Mouse (Mus musculus) intestine, embryonic 14.5 days (tissue): ENCODE measurements at regions not wholly inside any gene's neighbourhood (a gene's known extent, or its start where the extent isn't known, plus 50 kb on each side); places are given as distances from the start of the nearest gene placed in this dataset.

Source experiments
- ATAC-seq: fragments of 200-750 bp; cut with Nextera tagmentation; replicated peaks from 2 replicates; pipeline ENCODE4 v1.8.0; 2017; ENCODE audit warnings: low read depth, moderate number of reproducible peaks, moderate TSS enrichment, moderate library complexity; ENCODE audit not compliant: low FRiP score, low TSS enrichment
- DNase-seq: peaks from one replicate; pipeline ENCODE4 v3.0.0-alpha.2; 2018; ENCODE audit warnings: low spot score
- H3K27ac ChIP-seq: fragments of 300-500 bp; sonication (generic); 2 replicates; pipeline ENCODE4 v1.5.1; 2014; ENCODE audit warnings: low read depth, mild to moderate bottlenecking, control low read depth
- H3K27me3 ChIP-seq: fragments of 300-500 bp; sonication (generic); replicated peaks from 2 replicates; pipeline ENCODE4 v1.6.1; 2014; ENCODE audit warnings: low read length, control low read depth; ENCODE audit not compliant: control insufficient read depth, insufficient read depth
- H3K36me3 ChIP-seq: fragments of 300-500 bp; sonication (generic); 2 replicates; pipeline ENCODE4 v1.6.1; 2014; ENCODE audit warnings: low read length, control low read depth; ENCODE audit not compliant: control insufficient read depth, insufficient read depth
- H3K4me1 ChIP-seq: fragments of 300-500 bp; sonication (generic); replicated peaks from 2 replicates; pipeline ENCODE4 v1.6.1; 2014; ENCODE audit warnings: low read length, control low read depth, mixed read lengths; ENCODE audit not compliant: control insufficient read depth, insufficient read depth
- H3K4me2 ChIP-seq: fragments of 300-500 bp; sonication (generic); 2 replicates; pipeline ENCODE4 v1.6.1; 2014; ENCODE audit warnings: low read length
- H3K4me3 ChIP-seq: fragments of 300-500 bp; sonication (generic); 2 replicates; pipeline ENCODE4 v1.5.1; 2014; ENCODE audit warnings: low read depth, low read length, control low read depth, mixed read lengths
- H3K9ac ChIP-seq: fragments of 300-500 bp; sonication (generic); 2 replicates; pipeline ENCODE4 v1.6.1; 2014; ENCODE audit warnings: mild to moderate bottlenecking, low read length
- H3K9me3 ChIP-seq: fragments of 300-500 bp; sonication (generic); 2 replicates; pipeline ENCODE4 v1.6.1; 2016; ENCODE audit warnings: low read length, control low read depth; ENCODE audit not compliant: control insufficient read depth
- WGBS: fragments of 180-500 bp; shearing (Covaris S2); extraction: QIAGEN DNeasy Blood & Tissue Kit; methylation state at CpG from one replicate; pipeline ENCODE4 v1.1.7; 2014; 5-methylcytosine and 5-hydroxymethylcytosine counted together

GRCm38 (mm10) chr17:47296709-47297450 is 71.8 kb upstream of the Mrps10 start:
- Histone ChIP-seq H3K4me2 (no peak overlapping the region), H3K27ac (no peak overlapping the region), H3K36me3 (no peaks in the 10 kb centered on the region), H3K4me3 (no peak overlapping the region), H3K27me3 (no peaks in the 10 kb centered on the region), H3K9me3 (no peaks in the 10 kb centered on the region), H3K4me1 (peaks cover 32% of the 10 kb centered on the region), H3K9ac (no peak overlapping the region)
- DNase-seq (no peak), ATAC-seq (no peak)
- 88% methylated on average over 9 of the region's 9 CpGs for WGBS

GRCm38 (mm10) chr17:47295315-47296011 is 73.2 kb upstream of the Mrps10 start:
- ATAC-seq (no peak), DNase-seq (no peak)
- H3K27ac ChIP-seq = peak overlapping the region; percentile 69
- no peaks in the 10 kb centered on the region for H3K9me3 ChIP-seq
- no peak overlapping the region for H3K9ac ChIP-seq
- H3K4me1 ChIP-seq = peaks cover 28% of the 10 kb centered on the region
- H3K4me2 ChIP-seq = peak overlapping the region; percentile 9
- no peaks in the 10 kb centered on the region for H3K27me3 ChIP-seq
- H3K4me3 ChIP-seq = no peak overlapping the region
- H3K36me3 ChIP-seq = no peaks in the 10 kb centered on the region
- WGBS = 34% methylated on average over 17 of the region's 17 CpGs

GRCm38 (mm10) chr17:47294091-47294534 is 74.6 kb upstream of the Mrps10 start:
- H3K9ac ChIP-seq = no peak overlapping the region
- 40% methylated on average over 5 of the region's 5 CpGs for WGBS
- H3K4me3 ChIP-seq = no peak overlapping the region
- H3K36me3 ChIP-seq = no peaks in the 10 kb centered on the region
- H3K4me1 ChIP-seq = peaks cover 28% of the 10 kb centered on the region
- peak; percentile 74 for ATAC-seq
- no peaks in the 10 kb centered on the region for H3K9me3 ChIP-seq
- H3K4me2 ChIP-seq = no peak overlapping the region
- DNase-seq = peak; percentile 61
- H3K27me3 ChIP-seq = no peaks in the 10 kb centered on the region
- H3K27ac ChIP-seq = peak overlapping the region; percentile 67

- H3K9me3 ChIP-seq = no peaks in the 10 kb centered on the region
- ATAC-seq = no peak
- DNase-seq = no peak
- H3K4me3 ChIP-seq = no peak overlapping the region
- H3K4me1 ChIP-seq = peaks cover 28% of the 10 kb centered on the region
- no peak overlapping the region for H3K27ac ChIP-seq
- 94% methylated on average over 8 of the region's 8 CpGs for WGBS
- H3K36me3 ChIP-seq = peaks cover 3% of the 10 kb centered on the region
- no peak overlapping the region for H3K4me2 ChIP-seq
- no peak overlapping the region for H3K9ac ChIP-seq
- no peaks in the 10 kb centered on the region for H3K27me3 ChIP-seq
These were observed 75.5 kb upstream of the Mrps10 start for GRCm38 (mm10) chr17:47293178-47293577.

GRCm38 (mm10) chr17:47291558-47291957 is 77.1 kb upstream of the Mrps10 start:
- DNase-seq = no peak
- no peak for ATAC-seq
- Histone ChIP-seq H3K4me2 (no peak overlapping the region), H3K4me1 (peaks cover 28% of the 10 kb centered on the region), H3K9ac (no peak overlapping the region), H3K4me3 (no peak overlapping the region), H3K9me3 (no peaks in the 10 kb centered on the region), H3K27ac (no peak overlapping the region), H3K36me3 (peaks cover 19% of the 10 kb centered on the region), H3K27me3 (no peaks in the 10 kb centered on the region)
- 100% methylated on average over 1 of the region's 1 CpGs for WGBS

- no peak overlapping the region for H3K4me3 ChIP-seq
- DNase-seq = no peak
- H3K27me3 ChIP-seq = no peaks in the 10 kb centered on the region
- WGBS = 94% methylated on average over 10 of the region's 10 CpGs
- no peak overlapping the region for H3K27ac ChIP-seq
- peaks cover 5% of the 10 kb centered on the region; the same call in 1 of the 2 replicates for H3K4me1 ChIP-seq
- no peak overlapping the region for H3K4me2 ChIP-seq
- no peak overlapping the region for H3K9ac ChIP-seq
- peaks cover 19% of the 10 kb centered on the region for H3K36me3 ChIP-seq
- ATAC-seq = no peak
- no peaks in the 10 kb centered on the region for H3K9me3 ChIP-seq
These were observed 83.1 kb upstream of the Mrps10 start for GRCm38 (mm10) chr17:47285616-47286015.

- H3K36me3 ChIP-seq = peaks cover 19% of the 10 kb centered on the region
- no peak for DNase-seq
- WGBS = 61% methylated on average over 11 of the region's 11 CpGs
- H3K9ac ChIP-seq = no peak overlapping the region
- H3K4me3 ChIP-seq = no peak overlapping the region
- no peaks in the 10 kb centered on the region for H3K9me3 ChIP-seq
- H3K27ac ChIP-seq = peak overlapping the region; percentile 22; the same call in 1 of the 2 replicates
- peaks cover 5% of the 10 kb centered on the region; the same call in 1 of the 2 replicates for H3K4me1 ChIP-seq
- no peak for ATAC-seq
- H3K27me3 ChIP-seq = no peaks in the 10 kb centered on the region
- H3K4me2 ChIP-seq = no peak overlapping the region
These were observed 84.5 kb upstream of the Mrps10 start for GRCm38 (mm10) chr17:47284236-47284635.

- DNase-seq (no peak), ATAC-seq (no peak)
- H3K4me3 ChIP-seq = no peak overlapping the region
- no peak overlapping the region for H3K27ac ChIP-seq
- H3K9ac ChIP-seq = no peak overlapping the region
- H3K36me3 ChIP-seq = peaks cover 16% of the 10 kb centered on the region
- H3K9me3 ChIP-seq = no peaks in the 10 kb centered on the region
- WGBS = 85% methylated on average over 4 of the region's 4 CpGs
- H3K27me3 ChIP-seq = no peaks in the 10 kb centered on the region
- no peak overlapping the region for H3K4me2 ChIP-seq
- H3K4me1 ChIP-seq = peaks cover 5% of the 10 kb centered on the region; the same call in 1 of the 2 replicates
These were observed 85.5 kb upstream of the Mrps10 start for GRCm38 (mm10) chr17:47283158-47283557.
